Mouse (Mus musculus) cortical plate, adult 2 months (tissue): Measurements from ENCODE around the gene Hivep3.

Source experiments
- CTCF ChIP-seq: fragments of 200-500 bp; IDR thresholded peaks from 2 replicates; pipeline ENCODE4 v1.5.1; 2011; ENCODE audit warnings: mild to moderate bottlenecking, control low read depth, low read length; ENCODE audit not compliant: insufficient read depth; ENCODE audit errors: extremely low read depth
- POLR2A ChIP-seq: fragments of 200-500 bp; IDR thresholded peaks from 2 replicates; pipeline ENCODE4 v1.6.1; 2011; ENCODE audit warnings: mild to moderate bottlenecking, low read length, control low read depth; ENCODE audit not compliant: insufficient read depth; ENCODE audit errors: extremely low read depth

GRCm38 (mm10) chr4:119901556-119902491 is 168.2 kb downstream of the Hivep3 start:
- no peak for TF ChIP-seq CTCF
- no peak for TF ChIP-seq POLR2A
